ENCODE assay signal across 20 mouse cellular contexts in the genomic region with DNA sequence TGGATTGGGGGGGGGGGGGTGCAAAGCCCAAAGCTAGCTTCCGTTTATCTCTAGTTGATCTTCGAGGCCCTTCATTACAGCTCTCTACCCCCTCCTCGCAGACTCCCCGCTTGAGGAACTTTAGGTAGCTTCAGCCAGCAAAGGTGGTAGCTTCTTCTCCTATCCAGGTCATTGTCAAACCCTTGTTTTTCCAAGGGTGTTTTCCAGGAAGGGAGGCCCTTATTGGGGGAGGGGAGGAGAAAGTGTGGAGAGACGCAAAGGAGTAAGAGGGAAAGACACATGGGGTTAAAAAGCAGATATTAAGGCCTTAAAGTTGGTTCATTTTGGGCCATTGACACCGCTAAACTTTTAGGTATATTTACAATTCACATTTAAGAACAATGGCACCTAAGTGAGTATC. TPM values are rescaled to one million over a fixed set of nuclear protein-coding genes. Genes with fewer than 3 reads are reported as not detected.
A peak's percentile ranks its signal among the peaks of the same experiment; 100 is the strongest.
DNase-seq lines count a peak whose midpoint lies in the region; ATAC-seq and TF ChIP-seq lines count a peak whose summit lies in the region.
"Had no signal": no experiment of that assay in that cellular context is flagged by ENCODE, and none has a peak within 500 bp of the region (broad histone marks: within the 10 kb centered on the region; RNA-seq: fewer than 3 reads in every experiment).

No protein-coding gene starts in this region.

- intact Hi-C loops in heart, postnatal 25 days (cut with DNase I), result no loop called here

- H3K9me3 ChIP-seq in heart, embryonic 11.5 days (replicated peaks; ENCODE audit: control insufficient read depth, low read length), result no peaks in the 10 kb centered on the region
- no peaks in the 10 kb centered on the region for H3K9me3 ChIP-seq in kidney, embryonic 15.5 days (replicated peaks)
- H3K9me3 ChIP-seq in E14TG2a.4 (ENCODE audit: low read length), result no peaks in the 10 kb centered on the region
- H3K9me3 ChIP-seq in ES-E14 (ENCODE audit: control insufficient read depth, insufficient read depth, low read depth, low read length), result no peaks in the 10 kb centered on the region
- H3K9me3 ChIP-seq in liver, postnatal 0 days (ENCODE audit: low read length), result no peaks in the 10 kb centered on the region
- H3K9me3 ChIP-seq: forebrain, embryonic 12.5 days; liver, embryonic 15.5 days had no signal

- DNase-seq in heart, postnatal 25 days (ENCODE audit: low spot score), result no peak
- no peak for DNase-seq in kidney, postnatal 25 days
- DNase-seq in ES-E14 (ENCODE audit: low read depth, low spot score), result no peak
- no peak for DNase-seq in left cerebral cortex, adult 8-10 months (ENCODE audit: low spot score in 2 of 2)
- DNase-seq in liver, postnatal 0 days, result no peak
- DNase-seq: adrenal gland, postnatal 25 days; cerebellum, adult 8-10 months; gastrocnemius, adult 2 months; heart, postnatal 36 days; kidney, adult 8-10 months; liver; right cerebral cortex, postnatal 25 days; spleen, adult 18-20 months had no signal

- H3K4me2 ChIP-seq in heart, embryonic 11.5 days, result peak overlapping the region; percentile 88; the same call in 1 of the 2 replicates
- H3K4me2 ChIP-seq in kidney, embryonic 15.5 days, result no peak overlapping the region
- H3K4me2 ChIP-seq in liver, postnatal 0 days (ENCODE audit: low read depth, low read length), result no peak overlapping the region

- H3K27me3 ChIP-seq in heart, embryonic 11.5 days (ENCODE audit: control insufficient read depth, insufficient read depth, low read length), result no peaks in the 10 kb centered on the region
- peaks cover 19% of the 10 kb centered on the region; the same call in 1 of the 2 replicates for H3K27me3 ChIP-seq in kidney, embryonic 15.5 days
- H3K27me3 ChIP-seq in E14TG2a.4 (ENCODE audit: insufficient read depth, low read length), result no peaks in the 10 kb centered on the region
- peaks cover 14% of the 10 kb centered on the region for H3K27me3 ChIP-seq in liver, postnatal 0 days (ENCODE audit: insufficient read depth, low read length)

- H3K9ac ChIP-seq in heart, embryonic 11.5 days (ENCODE audit: low read depth, low read length), result no peak overlapping the region
- H3K9ac ChIP-seq in kidney, embryonic 15.5 days, result no peak overlapping the region
- no peak overlapping the region; the same call in 1 of the 2 replicates for H3K9ac ChIP-seq in ES-E14 (ENCODE audit: insufficient read depth, low read depth, low read length, poor library complexity, severe bottlenecking)
- H3K9ac ChIP-seq in liver, postnatal 0 days (replicated peaks), result no peak overlapping the region
- H3K9ac ChIP-seq: liver, embryonic 15.5 days had no signal

- no peak for TF ChIP-seq EP300 in liver, postnatal 0 days (IDR thresholded peaks at IDR 0.05; ENCODE audit: low read depth)

- in situ Hi-C loops in ES-E14 (cut with MboI; ENCODE audit: low sequenced_read_pairs in 2 of 2, unreplicated experiment in 2 of 2), result no loop called here

- 19% methylated on average over 6 of the region's 6 CpGs for WGBS in heart, embryonic 11.5 days (ENCODE audit: insufficient replicate concordance)
- WGBS in kidney, embryonic 15.5 days, result 16% methylated on average over 6 of the region's 6 CpGs
- 47% methylated on average over 6 of the region's 6 CpGs for WGBS in liver, postnatal 0 days (ENCODE audit: insufficient replicate concordance)

- peak overlapping the region; percentile 2 for H3K27ac ChIP-seq in heart, embryonic 11.5 days (ENCODE audit: low read depth, low read length)
- peak overlapping the region; percentile 68; the same call in 1 of the 2 replicates for H3K27ac ChIP-seq in kidney, embryonic 15.5 days
- H3K27ac ChIP-seq in ES-E14 (ENCODE audit: insufficient read depth, low read depth, low read length, poor library complexity, severe bottlenecking), result peak overlapping the region; percentile 82; the same call in 1 of the 2 replicates
- no peak overlapping the region for H3K27ac ChIP-seq in liver, postnatal 0 days (ENCODE audit: low read depth)
- H3K27ac ChIP-seq: gastrocnemius, adult 2 months; hindbrain, embryonic 14.5 days; liver, embryonic 15.5 days; macrophage had no signal

- H3K4me1 ChIP-seq in heart, embryonic 11.5 days (ENCODE audit: control insufficient read depth, insufficient read depth, low read length), result peaks cover 17% of the 10 kb centered on the region
- peaks cover 53% of the 10 kb centered on the region for H3K4me1 ChIP-seq in kidney, embryonic 15.5 days
- H3K4me1 ChIP-seq in E14TG2a.4 (replicated peaks; ENCODE audit: low read depth, low read length) (peaks cover 93% of the 10 kb centered on the region), ES-E14 (ENCODE audit: control insufficient read depth in 2 of 2, insufficient read depth in 2 of 2, low read length in 2 of 2, poor library complexity in 1 of 2) (peaks cover 12 to 25% of the 10 kb centered on the region in 2 experiments)
- H3K4me1 ChIP-seq in liver, postnatal 0 days (ENCODE audit: insufficient read depth), result peaks cover 3% of the 10 kb centered on the region

- no peaks in the 10 kb centered on the region for H3K36me3 ChIP-seq in heart, embryonic 11.5 days (ENCODE audit: control insufficient read depth, insufficient read depth, low read length)
- peaks cover 20% of the 10 kb centered on the region for H3K36me3 ChIP-seq in kidney, embryonic 15.5 days
- H3K36me3 ChIP-seq in E14TG2a.4 (ENCODE audit: insufficient read depth, low read length) (peaks cover 40% of the 10 kb centered on the region), ES-E14 (ENCODE audit: control insufficient read depth, insufficient read depth, low read length, poor library complexity, severe bottlenecking) (peaks cover 14% of the 10 kb centered on the region)
- peaks cover 5% of the 10 kb centered on the region; the same call in 1 of the 2 replicates for H3K36me3 ChIP-seq in liver, postnatal 0 days (replicated peaks; ENCODE audit: insufficient read depth, low read length)
- H3K36me3 ChIP-seq: liver, embryonic 15.5 days had no signal

- H3K4me3 ChIP-seq in heart, embryonic 11.5 days (ENCODE audit: low read depth, low read length), result no peak overlapping the region
- H3K4me3 ChIP-seq in kidney, embryonic 15.5 days (replicated peaks), result no peak overlapping the region
- H3K4me3 ChIP-seq in E14TG2a.4 (replicated peaks; ENCODE audit: low read length) (peak overlapping the region; percentile 75), ES-E14 (ENCODE audit: insufficient read depth in 1 of 2, low read depth in 1 of 2, low read length in 2 of 2, poor library complexity in 1 of 2, severe bottlenecking in 1 of 2) (peak overlapping the region; percentile 33 to 52; a peak in 2 of 4 replicates)
- H3K4me3 ChIP-seq in liver, postnatal 0 days (ENCODE audit: low read depth, low read length), result no peak overlapping the region
- H3K4me3 ChIP-seq: gastrocnemius, adult 2 months had no signal

- ATAC-seq in heart, embryonic 11.5 days (replicated peaks; ENCODE audit: insufficient number of reproducible peaks, low FRiP score, low TSS enrichment), result no peak
- ATAC-seq in kidney, embryonic 15.5 days (replicated peaks; ENCODE audit: low FRiP score), result no peak
- ATAC-seq in liver, postnatal 0 days, result no peak

- no peak for TF ChIP-seq CTCF in E14TG2a.4 (conservative IDR thresholded peaks at IDR 0.05; ENCODE audit: low read length)
- TF ChIP-seq CTCF in liver, postnatal 0 days (IDR thresholded peaks at IDR 0.05; ENCODE audit: low read depth), result no peak

TF ChIP-seq in ES-E14, 5 proteins besides CTCF, POLR2A, EP300 and RAD21:
- TF ChIP-seq HCFC1 (IDR thresholded peaks at IDR 0.05; ENCODE audit: borderline replicate concordance, insufficient read depth, low read length), result no peak
- TF ChIP-seq CHD2 (IDR thresholded peaks at IDR 0.05; ENCODE audit: low read depth, low read length), result no peak
- TF ChIP-seq ZC3H11A (IDR thresholded peaks at IDR 0.05; ENCODE audit: borderline replicate concordance, low read depth, low read length), result no peak
- no peak for TF ChIP-seq MAFK (IDR thresholded peaks at IDR 0.05; ENCODE audit: insufficient read depth, low read depth, low read length)
- TF ChIP-seq ZNF384 (IDR thresholded peaks at IDR 0.05; ENCODE audit: low read depth, low read length), result no peak

RNA-seq across cellular contexts. Expression of a gene that starts 19.2 kb away (rescaled TPM):
- 7.7 TPM in 2 replicates for polyA plus RNA-seq in heart, embryonic 11.5 days (2014; fragmentation: Nextera tagmentation; extraction: Ambion mirVana)
- 1 to 10 TPM; 1.3 to 1.5 TPM for total RNA-seq in heart, postnatal 25 days (2021)
- 42.4 TPM in 2 replicates for polyA plus RNA-seq in kidney, embryonic 15.5 days (2015; fragmentation: Nextera tagmentation; extraction: Ambion mirVana)
- total RNA-seq in ES-E14 (2012; rRNA removed), result 22.5 and 26.4 TPM in 2 replicates
- 10 to 100 TPM; 14.2 to 19.3 (median 16.6) TPM for total RNA-seq in left cerebral cortex, adult 8-10 months (2022)
- polyA plus RNA-seq in liver, postnatal 0 days (2015; fragmentation: Nextera tagmentation; extraction: Ambion mirVana), result 3.3 and 3.9 TPM in 2 replicates
- total RNA-seq: adrenal gland, postnatal 25 days; gastrocnemius, adult 2 months had no signal
- polyA plus RNA-seq: macrophage had no signal

Comparison
In these comparisons a context has a peak if more than half of its experiments do, and no peak if none do; other contexts are left out.
1. H3K4me3 ChIP-seq: peak in E14TG2a.4 (single experiment) and ES-E14 (2 of 2); none in heart, embryonic 11.5 days (single experiment), kidney, embryonic 15.5 days (single experiment) and liver, postnatal 0 days (single experiment).